Mouse (Mus musculus) brain, embryonic 14.5 days (tissue): Measurements from ENCODE around the gene Pex5l.

Experiments
- CTCF ChIP-seq: fragments of 200-500 bp; IDR thresholded peaks from 2 replicates; pipeline ENCODE4 v1.5.1; 2012; ENCODE audit warnings: inconsistent platforms, mild to moderate bottlenecking, moderate library complexity, borderline replicate concordance; ENCODE audit not compliant: insufficient read depth, insufficient read length; ENCODE audit errors: extremely low read depth
- POLR2A ChIP-seq: fragments of 200-500 bp; IDR thresholded peaks from 2 replicates; pipeline ENCODE4 v1.6.1; 2012; ENCODE audit warnings: mild to moderate bottlenecking, inconsistent platforms, borderline replicate concordance; ENCODE audit not compliant: poor library complexity, insufficient read depth, insufficient read length, severe bottlenecking; ENCODE audit errors: extremely low read depth

DNA sequence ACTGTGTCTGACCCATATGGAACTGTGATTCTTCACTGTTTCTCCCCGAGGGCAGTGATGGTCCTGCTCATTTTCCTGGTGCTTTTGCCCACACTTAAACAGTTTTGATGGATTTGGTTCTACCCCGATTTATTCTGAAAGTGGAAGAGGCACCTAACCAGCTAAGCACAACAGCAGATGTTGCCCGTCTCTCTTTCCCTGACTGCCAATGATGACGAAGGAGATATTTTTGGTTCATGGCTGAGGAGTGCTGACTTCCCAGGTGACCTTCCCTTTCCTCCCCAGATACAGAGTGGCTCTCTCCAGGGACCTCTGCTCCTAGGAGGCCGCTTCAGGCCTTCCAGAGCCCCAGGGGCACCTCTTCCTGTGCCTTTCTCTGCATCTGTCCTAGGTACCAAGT is 155.2 kb downstream of the Pex5l start:
- TF ChIP-seq POLR2A = no peak
- TF ChIP-seq CTCF = no peak
